ENCODE assay signal across 21 mouse cellular contexts in genomic region chr14:12547496-12547895, GRCm38 (mm10).
DNase-seq lines count a peak whose midpoint lies in the region; ATAC-seq lines count a peak whose summit lies in the region.
"Had no signal": no experiment of that assay in that cellular context is flagged by ENCODE, and none has a peak within 500 bp of the region (broad histone marks: within the 10 kb centered on the region; RNA-seq: fewer than 3 reads in every experiment).

No protein-coding gene starts in this region.

- no peaks in the 10 kb centered on the region for H3K9me3 ChIP-seq in hindbrain, embryonic 12.5 days (replicated peaks)
- H3K9me3 ChIP-seq in hindbrain, embryonic 11.5 days (ENCODE audit: control insufficient read depth, low read length): no peaks in the 10 kb centered on the region
- H3K9me3 ChIP-seq in midbrain, embryonic 13.5 days: no peaks in the 10 kb centered on the region
- no peaks in the 10 kb centered on the region for H3K9me3 ChIP-seq in midbrain, embryonic 14.5 days (ENCODE audit: control insufficient read depth, low read length)
- H3K9me3 ChIP-seq: embryonic facial prominence, embryonic 13.5 days; embryonic facial prominence, embryonic 15.5 days; forebrain, embryonic 10.5 days; forebrain, embryonic 12.5 days had no signal

- 0 out of 2 replicates have a peak, but pooled peaks have one; percentile 37 for ATAC-seq in hindbrain, embryonic 12.5 days (ENCODE audit: low FRiP score)
- no peak for ATAC-seq in hindbrain, embryonic 11.5 days (ENCODE audit: low FRiP score)
- peak; percentile 66; the same call in 1 of the 2 replicates for ATAC-seq in midbrain, embryonic 13.5 days
- no peak; the same call in 1 of the 2 replicates for ATAC-seq in midbrain, embryonic 14.5 days (ENCODE audit: low FRiP score, low TSS enrichment)
- ATAC-seq: forebrain, embryonic 14.5 days; forebrain, embryonic 16.5 days had no signal

- no peak overlapping the region for H3K4me3 ChIP-seq in hindbrain, embryonic 12.5 days
- H3K4me3 ChIP-seq in hindbrain, embryonic 11.5 days (ENCODE audit: low read depth, low read length): no peak overlapping the region
- no peak overlapping the region for H3K4me3 ChIP-seq in midbrain, embryonic 13.5 days (replicated peaks)
- no peak overlapping the region for H3K4me3 ChIP-seq in midbrain, embryonic 14.5 days (replicated peaks; ENCODE audit: low read depth, low read length)
- H3K4me3 ChIP-seq: embryonic facial prominence, embryonic 13.5 days; embryonic facial prominence, embryonic 15.5 days; erythroblast, embryonic 14.5 days; forebrain, embryonic 10.5 days; forebrain, embryonic 12.5 days had no signal

- H3K9ac ChIP-seq in hindbrain, embryonic 12.5 days: no peak overlapping the region
- no peak overlapping the region for H3K9ac ChIP-seq in hindbrain, embryonic 11.5 days (ENCODE audit: low read depth, low read length)
- H3K9ac ChIP-seq in midbrain, embryonic 13.5 days (replicated peaks): no peak overlapping the region
- H3K9ac ChIP-seq in midbrain, embryonic 14.5 days (replicated peaks; ENCODE audit: low read length): no peak overlapping the region
- H3K9ac ChIP-seq: embryonic facial prominence, embryonic 13.5 days; embryonic facial prominence, embryonic 15.5 days; forebrain, embryonic 12.5 days had no signal

- H3K4me2 ChIP-seq in hindbrain, embryonic 12.5 days (replicated peaks): no peak overlapping the region
- no peak overlapping the region for H3K4me2 ChIP-seq in hindbrain, embryonic 11.5 days (replicated peaks; ENCODE audit: low read depth, low read length)
- H3K4me2 ChIP-seq in midbrain, embryonic 13.5 days (replicated peaks): no peak overlapping the region
- H3K4me2 ChIP-seq in midbrain, embryonic 14.5 days (ENCODE audit: low read length): no peak overlapping the region
- H3K4me2 ChIP-seq: embryonic facial prominence, embryonic 13.5 days; embryonic facial prominence, embryonic 15.5 days; forebrain, embryonic 12.5 days had no signal

- H3K27ac ChIP-seq in hindbrain, embryonic 12.5 days: no peak overlapping the region
- no peak overlapping the region for H3K27ac ChIP-seq in hindbrain, embryonic 11.5 days (ENCODE audit: low read depth, low read length)
- H3K27ac ChIP-seq in midbrain, embryonic 13.5 days: no peak overlapping the region
- no peak overlapping the region for H3K27ac ChIP-seq in midbrain, embryonic 14.5 days (replicated peaks; ENCODE audit: low read depth, low read length)
- H3K27ac ChIP-seq: embryonic facial prominence, embryonic 13.5 days; embryonic facial prominence, embryonic 15.5 days; forebrain, embryonic 10.5 days; forebrain, embryonic 12.5 days had no signal

- H3K4me1 ChIP-seq in hindbrain, embryonic 12.5 days: no peaks in the 10 kb centered on the region
- no peaks in the 10 kb centered on the region for H3K4me1 ChIP-seq in hindbrain, embryonic 11.5 days (replicated peaks; ENCODE audit: control insufficient read depth, insufficient read depth, low read length)
- no peaks in the 10 kb centered on the region for H3K4me1 ChIP-seq in midbrain, embryonic 13.5 days (replicated peaks)
- H3K4me1 ChIP-seq in midbrain, embryonic 14.5 days (ENCODE audit: control insufficient read depth, insufficient read depth, low read length): no peaks in the 10 kb centered on the region
- H3K4me1 ChIP-seq: embryonic facial prominence, embryonic 13.5 days; embryonic facial prominence, embryonic 15.5 days had no signal

- H3K27me3 ChIP-seq in hindbrain, embryonic 12.5 days: no peaks in the 10 kb centered on the region
- no peaks in the 10 kb centered on the region for H3K27me3 ChIP-seq in hindbrain, embryonic 11.5 days (ENCODE audit: control insufficient read depth, insufficient read depth, low read length)
- H3K27me3 ChIP-seq in midbrain, embryonic 13.5 days: no peaks in the 10 kb centered on the region
- no peaks in the 10 kb centered on the region for H3K27me3 ChIP-seq in midbrain, embryonic 14.5 days (ENCODE audit: control insufficient read depth, insufficient read depth, low read length)
- H3K27me3 ChIP-seq: embryonic facial prominence, embryonic 13.5 days; embryonic facial prominence, embryonic 15.5 days; forebrain, embryonic 12.5 days had no signal

- no peak for DNase-seq in hindbrain, embryonic 11.5 days (ENCODE audit: low spot score)
- DNase-seq in midbrain, embryonic 14.5 days: no peak
- DNase-seq: adrenal gland, adult 2 months; adrenal gland, postnatal 10 days; adrenal gland, postnatal 25 days; cerebellum, adult 11 months; cerebellum, adult 18-20 months; cerebellum, adult 8-10 months; cerebellum, adult 9-11 months; cerebellum, postnatal 14 days; cerebellum, postnatal 36 days; embryo, embryonic 11 days had no signal

- WGBS in hindbrain, embryonic 12.5 days: 93% methylated on average over 4 of the region's 4 CpGs
- over 99% methylated on average over 4 of the region's 4 CpGs for WGBS in hindbrain, embryonic 11.5 days
- WGBS in midbrain, embryonic 13.5 days: 95% methylated on average over 4 of the region's 4 CpGs
- 98% methylated on average over 4 of the region's 4 CpGs for WGBS in midbrain, embryonic 14.5 days

- peaks cover 4% of the 10 kb centered on the region for H3K36me3 ChIP-seq in hindbrain, embryonic 12.5 days
- H3K36me3 ChIP-seq in hindbrain, embryonic 11.5 days (ENCODE audit: control insufficient read depth, insufficient read depth, low read length): no peaks in the 10 kb centered on the region
- peaks cover 39% of the 10 kb centered on the region for H3K36me3 ChIP-seq in midbrain, embryonic 13.5 days
- H3K36me3 ChIP-seq in midbrain, embryonic 14.5 days (ENCODE audit: control insufficient read depth, insufficient read depth, low read length): peaks cover 36% of the 10 kb centered on the region; the same call in 1 of the 2 replicates
- H3K36me3 ChIP-seq: embryonic facial prominence, embryonic 13.5 days; embryonic facial prominence, embryonic 15.5 days; forebrain, embryonic 10.5 days had no signal

Comparison
In these comparisons a context has a peak if more than half of its experiments do, and no peak if none do; other contexts are left out.
1. ATAC-seq: peak in hindbrain, embryonic 12.5 days (single experiment) and midbrain, embryonic 13.5 days (single experiment); none in hindbrain, embryonic 11.5 days (single experiment) and midbrain, embryonic 14.5 days (single experiment).